Mouse (Mus musculus): ENCODE data around the gene Lrrc47.

GRCm38 (mm10) chr4:154064827-154065773 lies 53.6 kb downstream of the Lrrc47 start:
- TF ChIP-seq CTCF (IDR thresholded peaks at IDR 0.05; ENCODE audit: extremely low read depth, insufficient read length, insufficient replicate concordance, low read depth, low read length) (peak; percentile 43; the same call in 1 of the 2 replicates), POLR2A (IDR thresholded peaks at IDR 0.05; ENCODE audit: low read depth, low read length) (no peak)
